Mouse (Mus musculus) mouse trophoblast stem cell (cell line): ENCODE results near the gene Prdm5.

Source experiments
- in situ Hi-C, 2 experiments: fragments of 300-500 bp; cut with MseI, MboI; formaldehyde crosslinking; loops; 2 replicates in 1 of 2; 3 replicates in 1 of 2; pipeline ENCODE4 v1.15.1; 2025

The Prdm5 gene

GRCm38 (mm10) chr6:65930523-65930922, 151.7 kb downstream of the Prdm5 start:
- in situ Hi-C loops, result no loop called here

- in situ Hi-C loops, result no loop called here
Measured at GRCm38 (mm10) chr6:65932776-65933175, 154.0 kb downstream of the Prdm5 start.

GRCm38 (mm10) chr6:65933177-65933576, 154.4 kb downstream of the Prdm5 start:
- in situ Hi-C loops, result no loop called here

GRCm38 (mm10) chr6:65935566-65936281, 156.9 kb downstream of the Prdm5 start:
- in situ Hi-C loops, result no loop called here

DNA sequence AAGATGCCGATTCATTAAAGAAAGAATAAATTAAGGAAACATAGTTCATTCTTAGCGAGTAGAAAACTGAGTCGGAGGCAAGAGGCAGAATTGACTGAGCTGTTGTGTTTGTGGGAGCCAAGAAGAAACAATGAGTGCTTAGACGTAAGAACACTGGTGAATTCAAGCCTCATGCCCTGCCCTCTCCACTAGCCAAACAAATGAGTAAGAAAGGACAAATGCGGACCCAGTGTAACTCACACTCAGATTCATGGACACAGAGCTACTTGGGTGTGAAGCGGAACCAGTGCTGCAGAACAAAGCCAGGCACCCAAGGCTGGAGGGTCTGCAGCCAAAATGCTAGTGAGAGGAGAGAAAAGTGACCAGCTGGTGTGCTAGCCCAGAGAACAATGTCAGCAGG, 171.7 kb downstream of the Prdm5 start:
- in situ Hi-C loops, result no loop called here

DNA sequence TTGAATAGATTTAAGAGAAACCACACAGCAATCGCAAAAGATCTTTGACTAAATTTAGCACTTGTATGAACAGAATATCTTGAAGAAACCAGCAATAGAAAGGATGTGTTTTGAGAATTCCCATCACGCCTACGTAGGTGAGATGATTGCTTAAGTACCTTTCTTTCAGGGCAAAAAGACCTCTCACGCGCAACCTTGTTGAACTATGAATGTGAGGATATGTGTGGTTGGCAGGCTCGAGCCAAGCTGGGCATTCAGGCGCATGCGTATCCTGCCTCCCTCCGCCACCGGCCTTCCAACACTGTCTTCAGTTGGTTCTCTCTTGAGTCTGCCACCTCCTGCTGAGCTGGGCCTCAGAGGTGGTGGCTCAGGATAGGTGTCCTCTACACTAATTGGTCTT, 173.5 kb downstream of the Prdm5 start, which contains the start of gene 4930544G11Rik:
4930544G11Rik (plus strand) TSS at position 301 of the 400 bp plus-strand sequence.
- in situ Hi-C loops, result no loop called here

- in situ Hi-C loops, result no loop called here
Measured at GRCm38 (mm10) chr6:65969386-65970111, 190.8 kb downstream of the Prdm5 start.

DNA sequence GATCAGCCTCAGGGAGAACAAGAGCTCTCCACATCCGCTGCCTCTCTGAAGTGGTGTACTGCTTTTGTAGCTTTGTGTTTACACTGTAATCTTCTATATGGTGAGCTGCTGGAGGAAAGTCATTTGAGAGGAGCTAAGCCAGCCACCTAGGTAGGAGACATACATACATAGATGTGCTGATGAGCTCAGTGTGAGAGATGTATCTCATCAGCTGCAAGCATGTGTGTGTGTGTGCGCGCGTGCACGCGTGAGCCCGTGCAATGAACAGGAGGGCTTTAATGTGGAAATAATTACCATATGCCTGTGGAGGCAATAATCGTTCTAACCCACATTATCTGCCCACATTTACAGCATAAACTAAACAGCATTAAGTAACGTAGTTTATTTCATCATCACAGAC, 191.6 kb downstream of the Prdm5 start:
- in situ Hi-C loops, result no loop called here
